Mouse (Mus musculus): ENCODE results near the gene Polr3g. TPM values are rescaled to one million over a fixed set of nuclear protein-coding genes. Genes with fewer than 3 reads are reported as not detected.
"Not testable (repeated sequence)": the region's sequence is repeated elsewhere in the genome, so short reads cannot be mapped to it uniquely, and the experiment has no call there.

Gene Polr3g
- polyA plus RNA-seq, 1 experiment: 6.3 TPM

DNA sequence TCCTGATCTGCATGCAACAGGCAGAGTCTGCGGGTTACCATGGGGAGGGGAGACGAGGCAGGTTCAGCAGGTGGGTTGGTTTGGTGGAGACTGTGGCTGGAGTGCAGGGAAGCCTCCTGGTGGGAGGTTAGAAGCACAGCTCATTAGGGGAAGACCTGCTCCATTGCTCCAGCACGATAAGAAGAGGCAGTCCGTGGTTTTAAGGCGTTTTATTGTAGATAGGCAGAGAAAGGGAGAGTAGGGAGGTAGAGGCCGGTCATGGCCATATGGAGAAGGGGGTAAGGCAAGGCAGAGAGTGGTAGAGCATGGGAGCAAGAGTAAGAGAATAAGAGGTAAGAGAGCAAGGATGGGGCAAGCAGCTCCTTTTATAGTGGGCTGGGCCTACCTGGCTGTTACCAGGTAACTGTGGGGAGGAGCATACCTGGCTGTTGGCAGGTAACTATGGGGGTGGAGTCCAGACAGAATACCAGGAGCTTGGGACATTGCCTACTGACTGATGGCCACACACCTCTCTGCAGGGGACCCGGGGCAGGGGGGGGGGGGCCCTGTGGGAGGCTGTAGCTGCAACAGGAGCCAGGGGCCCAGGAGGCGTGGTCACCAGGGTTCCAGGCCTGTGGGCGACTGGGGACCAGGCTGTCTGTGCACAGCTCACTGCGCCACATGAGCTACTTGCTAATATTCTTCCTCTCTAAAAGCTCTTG, 32.7 kb upstream of the Polr3g start:
- H3K36me3 ChIP-seq (ENCODE audit: control insufficient read depth, insufficient read depth, low read length): no peaks in the 10 kb centered on the region
- no peak for TF ChIP-seq CTCF (IDR thresholded peaks at IDR 0.05; ENCODE audit: borderline replicate concordance, control insufficient read depth, extremely low read depth, insufficient read depth, low read length, poor library complexity)
- no peak for TF ChIP-seq POLR2A (IDR thresholded peaks at IDR 0.05; ENCODE audit: control insufficient read depth, extremely low read depth, insufficient read depth, low read length, poor library complexity)
- no peak overlapping the region for H3K4me3 ChIP-seq (ENCODE audit: control insufficient read depth, insufficient read depth, low read length)
- H3K4me1 ChIP-seq (replicated peaks; ENCODE audit: control insufficient read depth, insufficient read depth, low read length): no peaks in the 10 kb centered on the region
- H3K27me3 ChIP-seq (ENCODE audit: control insufficient read depth, insufficient read depth, low read length): no peaks in the 10 kb centered on the region
- no peak for DNase-seq
- WGBS: 82% methylated on average over 10 of the region's 10 CpGs
- H3K27ac ChIP-seq (ENCODE audit: control insufficient read depth, insufficient read depth, low read length): no peak overlapping the region

DNA sequence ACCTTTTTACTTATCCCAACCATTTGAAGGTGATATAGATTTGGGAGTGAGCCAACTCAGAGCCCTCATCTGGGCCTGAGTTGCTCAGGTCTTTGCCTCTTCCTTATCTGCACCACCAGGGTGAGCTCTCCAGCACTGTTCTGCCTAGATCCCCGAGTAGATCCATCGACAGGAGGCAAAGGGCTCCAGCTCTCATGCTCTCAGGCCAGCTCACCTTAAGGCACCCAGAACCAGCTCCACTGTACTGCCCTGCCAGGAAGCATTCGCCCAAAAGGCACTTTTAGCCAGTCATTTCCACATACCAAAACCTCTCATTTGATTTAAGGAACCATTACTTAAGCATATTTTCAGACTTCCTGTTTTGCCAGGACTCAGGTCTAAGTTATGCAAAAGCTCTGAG, 30.1 kb upstream of the Polr3g start:
- Histone ChIP-seq H3K4me1 (replicated peaks; ENCODE audit: control insufficient read depth, insufficient read depth, low read length) (no peaks in the 10 kb centered on the region), H3K27ac (ENCODE audit: control insufficient read depth, insufficient read depth, low read length) (no peak overlapping the region), H3K4me3 (ENCODE audit: control insufficient read depth, insufficient read depth, low read length) (no peak overlapping the region), H3K27me3 (ENCODE audit: control insufficient read depth, insufficient read depth, low read length) (no peaks in the 10 kb centered on the region), H3K36me3 (ENCODE audit: control insufficient read depth, insufficient read depth, low read length) (no peaks in the 10 kb centered on the region)
- WGBS: 29% methylated on average over 3 of the region's 3 CpGs
- no peak for TF ChIP-seq POLR2A (IDR thresholded peaks at IDR 0.05; ENCODE audit: control insufficient read depth, extremely low read depth, insufficient read depth, low read length, poor library complexity)
- TF ChIP-seq CTCF (IDR thresholded peaks at IDR 0.05; ENCODE audit: borderline replicate concordance, control insufficient read depth, extremely low read depth, insufficient read depth, low read length, poor library complexity): no peak
- DNase-seq: no peak

DNA sequence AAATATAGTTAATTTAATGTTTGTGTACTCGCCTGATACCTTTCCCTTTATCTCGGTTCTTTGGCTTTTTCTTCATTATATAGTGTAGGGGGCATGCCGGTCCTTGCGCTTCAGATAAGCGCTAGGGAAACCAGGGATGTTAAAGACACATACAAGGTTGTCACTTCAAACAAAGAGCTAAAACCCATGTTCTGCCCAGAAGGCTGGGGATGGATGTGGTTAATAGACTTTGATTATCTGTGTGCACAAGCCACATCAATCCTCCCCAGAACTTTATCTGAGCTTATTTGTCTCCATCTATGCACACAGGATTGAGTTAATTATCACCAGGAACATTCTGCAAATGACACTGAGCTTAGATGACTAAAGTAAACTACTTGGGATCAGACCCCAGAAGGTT, 25.8 kb upstream of the Polr3g start:
- no peaks in the 10 kb centered on the region for H3K27me3 ChIP-seq (ENCODE audit: control insufficient read depth, insufficient read depth, low read length)
- WGBS: 84% methylated on average over 5 of the region's 5 CpGs
- H3K4me3 ChIP-seq (ENCODE audit: control insufficient read depth, insufficient read depth, low read length): no peak overlapping the region
- no peaks in the 10 kb centered on the region for H3K4me1 ChIP-seq (replicated peaks; ENCODE audit: control insufficient read depth, insufficient read depth, low read length)
- no peak overlapping the region for H3K27ac ChIP-seq (ENCODE audit: control insufficient read depth, insufficient read depth, low read length)
- TF ChIP-seq CTCF (IDR thresholded peaks at IDR 0.05; ENCODE audit: borderline replicate concordance, control insufficient read depth, extremely low read depth, insufficient read depth, low read length, poor library complexity) (no peak), POLR2A (IDR thresholded peaks at IDR 0.05; ENCODE audit: control insufficient read depth, extremely low read depth, insufficient read depth, low read length, poor library complexity) (no peak)
- no peaks in the 10 kb centered on the region for H3K36me3 ChIP-seq (ENCODE audit: control insufficient read depth, insufficient read depth, low read length)
- DNase-seq: no peak

DNA sequence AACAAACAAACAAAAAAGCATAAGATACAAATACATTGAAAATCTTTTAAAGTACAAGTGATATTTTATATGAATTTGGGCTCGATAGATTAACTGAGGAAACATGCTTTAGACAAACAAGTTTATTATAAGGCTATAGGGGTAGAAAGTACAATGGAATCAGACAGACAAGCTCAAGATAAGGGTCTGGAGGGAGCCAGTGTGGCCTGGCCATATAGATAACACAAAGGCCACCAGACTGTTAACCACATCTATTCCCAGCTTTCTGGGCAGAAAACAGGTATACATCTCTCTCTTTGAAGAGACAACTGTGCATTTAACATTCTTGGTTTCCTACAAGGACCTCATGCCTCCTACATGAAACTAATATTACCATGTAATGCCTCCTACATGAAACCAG, 19.5 kb upstream of the Polr3g start:
- no peaks in the 10 kb centered on the region for H3K27me3 ChIP-seq (ENCODE audit: control insufficient read depth, insufficient read depth, low read length)
- TF ChIP-seq POLR2A (IDR thresholded peaks at IDR 0.05; ENCODE audit: control insufficient read depth, extremely low read depth, insufficient read depth, low read length, poor library complexity) (no peak), CTCF (IDR thresholded peaks at IDR 0.05; ENCODE audit: borderline replicate concordance, control insufficient read depth, extremely low read depth, insufficient read depth, low read length, poor library complexity) (no peak)

DNA sequence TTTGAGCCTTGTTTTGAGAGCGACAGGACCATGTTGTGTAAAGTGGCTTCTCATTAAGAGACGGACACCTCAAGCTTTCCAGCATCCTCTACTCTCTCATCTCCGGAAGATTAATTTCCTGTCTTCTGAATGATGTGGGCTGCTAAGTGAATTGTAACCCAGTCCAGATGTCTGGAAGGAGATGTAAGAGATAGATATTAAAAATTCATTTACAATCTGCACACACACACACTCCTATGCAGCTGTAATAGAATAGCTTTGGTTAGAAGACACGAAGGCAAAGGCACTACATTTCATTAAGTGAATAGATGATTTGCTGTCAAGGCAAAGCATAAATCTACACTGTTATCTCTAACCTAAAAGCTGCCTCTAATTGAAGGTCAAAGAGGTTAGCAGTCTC, 18.3 kb upstream of the Polr3g start:
- no peaks in the 10 kb centered on the region for H3K36me3 ChIP-seq (ENCODE audit: control insufficient read depth, insufficient read depth, low read length)
- H3K4me1 ChIP-seq (replicated peaks; ENCODE audit: control insufficient read depth, insufficient read depth, low read length): no peaks in the 10 kb centered on the region
- no peak overlapping the region; the same call in 1 of the 2 replicates for H3K27ac ChIP-seq (ENCODE audit: control insufficient read depth, insufficient read depth, low read length)
- no peak for DNase-seq
- no peak overlapping the region for H3K4me3 ChIP-seq (ENCODE audit: control insufficient read depth, insufficient read depth, low read length)
- TF ChIP-seq POLR2A (IDR thresholded peaks at IDR 0.05; ENCODE audit: control insufficient read depth, extremely low read depth, insufficient read depth, low read length, poor library complexity) (no peak), CTCF (IDR thresholded peaks at IDR 0.05; ENCODE audit: borderline replicate concordance, control insufficient read depth, extremely low read depth, insufficient read depth, low read length, poor library complexity) (no peak)
- no peaks in the 10 kb centered on the region for H3K27me3 ChIP-seq (ENCODE audit: control insufficient read depth, insufficient read depth, low read length)
- 95% methylated on average over 4 of the region's 4 CpGs for WGBS

More for the DNA sequence above, 19.5 kb upstream of the Polr3g start:
- Histone ChIP-seq H3K4me1 (replicated peaks; ENCODE audit: control insufficient read depth, insufficient read depth, low read length) (no peaks in the 10 kb centered on the region), H3K4me3 (ENCODE audit: control insufficient read depth, insufficient read depth, low read length) (no peak overlapping the region), H3K36me3 (ENCODE audit: control insufficient read depth, insufficient read depth, low read length) (no peaks in the 10 kb centered on the region), H3K27ac (ENCODE audit: control insufficient read depth, insufficient read depth, low read length) (no peak overlapping the region)
- no peak for DNase-seq
- WGBS: 98% methylated on average over 1 of the region's 1 CpGs

DNA sequence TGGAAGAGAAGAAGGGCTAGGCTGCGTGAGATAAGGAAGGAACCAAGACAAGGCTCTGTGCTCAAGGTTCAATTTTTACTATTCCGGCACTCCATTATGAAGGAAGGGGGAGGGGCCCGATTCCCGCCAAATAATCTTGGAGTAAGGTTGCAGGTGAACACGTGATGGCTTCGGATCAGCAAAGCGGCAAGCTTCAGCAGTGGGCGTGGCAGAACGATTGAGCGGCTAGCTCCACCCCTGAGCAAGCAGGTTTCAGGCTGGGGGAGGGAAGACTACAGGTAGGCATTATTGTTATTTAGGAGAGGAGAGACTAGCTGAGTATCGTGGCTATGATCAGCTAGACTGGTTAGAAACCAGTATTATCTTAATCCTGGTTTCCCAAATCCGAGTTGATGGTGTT, 17.3 kb upstream of the Polr3g start:
- not testable (repeated sequence) for H3K27me3 ChIP-seq (ENCODE audit: control insufficient read depth, insufficient read depth, low read length); H3K36me3 ChIP-seq (ENCODE audit: control insufficient read depth, insufficient read depth, low read length); DNase-seq; H3K4me1 ChIP-seq (replicated peaks; ENCODE audit: control insufficient read depth, insufficient read depth, low read length); H3K4me3 ChIP-seq (ENCODE audit: control insufficient read depth, insufficient read depth, low read length); H3K27ac ChIP-seq (ENCODE audit: control insufficient read depth, insufficient read depth, low read length)
- WGBS: 93% methylated on average over 12 of the region's 12 CpGs

DNA sequence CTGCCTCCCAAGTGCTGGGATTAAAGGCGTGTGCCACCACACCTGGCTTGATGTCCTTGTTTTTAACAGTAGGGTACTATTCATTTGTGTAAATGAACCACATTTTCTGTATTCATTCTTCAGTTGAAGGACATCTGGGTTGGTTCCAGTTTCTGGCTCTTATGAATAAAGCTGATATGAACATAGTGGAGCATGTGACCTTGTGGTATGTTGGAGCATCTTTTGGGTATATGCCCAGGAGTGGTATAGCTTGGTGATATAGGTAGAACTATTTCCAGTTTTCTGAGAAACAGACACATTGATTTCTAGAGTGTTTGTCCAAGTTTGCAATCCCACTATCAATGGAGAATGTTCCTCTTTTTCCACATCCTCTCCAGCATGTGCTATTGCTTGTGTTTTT, 3.1 kb upstream of the Polr3g start:
- Histone ChIP-seq H3K27me3 (ENCODE audit: control insufficient read depth, insufficient read depth, low read length) (no peaks in the 10 kb centered on the region), H3K27ac (ENCODE audit: control insufficient read depth, insufficient read depth, low read length) (no peak overlapping the region), H3K4me3 (ENCODE audit: control insufficient read depth, insufficient read depth, low read length) (no peak overlapping the region), H3K4me1 (replicated peaks; ENCODE audit: control insufficient read depth, insufficient read depth, low read length) (peaks cover 10% of the 10 kb centered on the region), H3K36me3 (ENCODE audit: control insufficient read depth, insufficient read depth, low read length) (no peaks in the 10 kb centered on the region)
- WGBS: 100% methylated on average over 1 of the region's 1 CpGs
- DNase-seq: no peak
- TF ChIP-seq CTCF (IDR thresholded peaks at IDR 0.05; ENCODE audit: borderline replicate concordance, control insufficient read depth, extremely low read depth, insufficient read depth, low read length, poor library complexity) (no peak), POLR2A (IDR thresholded peaks at IDR 0.05; ENCODE audit: control insufficient read depth, extremely low read depth, insufficient read depth, low read length, poor library complexity) (no peak)
